In the genomic region with DNA sequence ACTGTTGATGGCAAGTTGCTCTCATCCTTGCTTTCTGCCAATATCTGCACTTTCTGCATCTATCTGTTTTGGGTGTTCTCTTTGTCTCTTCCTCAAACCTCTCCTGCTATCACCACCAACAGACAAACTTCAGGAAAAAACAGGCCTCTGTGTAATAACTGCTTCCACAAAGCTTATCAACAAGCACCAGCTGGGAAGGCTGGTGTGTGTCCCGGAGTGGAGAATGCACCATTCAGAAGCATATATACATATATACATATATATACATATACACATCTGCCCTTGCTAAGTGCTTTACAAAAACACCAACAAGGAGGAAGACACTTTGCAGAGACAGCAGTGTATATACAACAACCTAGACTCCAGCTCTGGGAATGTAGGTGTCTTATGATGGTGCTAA, we compare ENCODE assay signal across 43 mouse cellular contexts. TPM values are rescaled to one million over a fixed set of nuclear protein-coding genes. Genes with fewer than 3 reads are reported as not detected.
DNase-seq lines count a peak whose midpoint lies in the region; ATAC-seq and TF ChIP-seq lines count a peak whose summit lies in the region.
"Had no signal": no experiment of that assay in that cellular context is flagged by ENCODE, and none has a peak within 500 bp of the region (broad histone marks: within the 10 kb centered on the region; RNA-seq: fewer than 3 reads in every experiment).

No protein-coding gene starts in this region.

- H3K4me3 ChIP-seq in G1E (ENCODE audit: low read depth, low read length), result no peak overlapping the region
- H3K4me3 ChIP-seq in liver, embryonic 11.5 days (ENCODE audit: low read depth, low read length), result no peak overlapping the region
- no peak overlapping the region for H3K4me3 ChIP-seq in liver, embryonic 16.5 days (ENCODE audit: low read depth, low read length)
- H3K4me3 ChIP-seq in lung, adult 2 months (replicated peaks; ENCODE audit: extremely low read depth, low read depth, low read length), result no peak overlapping the region
- H3K4me3 ChIP-seq: embryonic facial prominence, embryonic 13.5 days; erythroblast, embryonic 14.5 days; forebrain, embryonic 12.5 days; heart, embryonic 12.5 days; limb, embryonic 12.5 days; midbrain, embryonic 10.5 days had no signal

- H3K9me3 ChIP-seq in G1E (replicated peaks), result no peaks in the 10 kb centered on the region
- H3K9me3 ChIP-seq in liver, embryonic 11.5 days (ENCODE audit: control insufficient read depth, low read length), result no peaks in the 10 kb centered on the region
- H3K9me3 ChIP-seq in liver, embryonic 16.5 days (replicated peaks; ENCODE audit: control insufficient read depth, low read length), result no peaks in the 10 kb centered on the region
- H3K9me3 ChIP-seq: embryonic facial prominence, embryonic 13.5 days; forebrain, embryonic 12.5 days; heart, embryonic 12.5 days; limb, embryonic 12.5 days; midbrain, embryonic 10.5 days had no signal

- peaks cover 26% of the 10 kb centered on the region for H3K4me1 ChIP-seq in G1E (ENCODE audit: insufficient read depth, low read depth, low read length)
- H3K4me1 ChIP-seq in liver, embryonic 11.5 days (replicated peaks; ENCODE audit: control insufficient read depth, insufficient read depth, low read length), result peaks cover 14% of the 10 kb centered on the region
- H3K4me1 ChIP-seq in liver, embryonic 16.5 days (ENCODE audit: control insufficient read depth, low read depth, low read length), result peaks cover 15% of the 10 kb centered on the region
- H3K4me1 ChIP-seq in lung, adult 2 months (ENCODE audit: control insufficient read depth, insufficient read depth, low read length), result 0 out of 2 replicates have a peak, but pooled peaks cover 2% of the 10 kb centered on the region
- H3K4me1 ChIP-seq: embryonic facial prominence, embryonic 13.5 days; heart, embryonic 12.5 days; limb, embryonic 12.5 days had no signal

- TF ChIP-seq POLR2A in lung, adult 2 months (IDR thresholded peaks at IDR 0.05; ENCODE audit: borderline replicate concordance, extremely low read depth, low read depth, low read length), result no peak

- no peaks in the 10 kb centered on the region for H3K27me3 ChIP-seq in G1E (ENCODE audit: insufficient read depth, low read length)
- H3K27me3 ChIP-seq in liver, embryonic 11.5 days (replicated peaks; ENCODE audit: control insufficient read depth, insufficient read depth, low read length), result no peaks in the 10 kb centered on the region
- no peaks in the 10 kb centered on the region for H3K27me3 ChIP-seq in liver, embryonic 16.5 days (ENCODE audit: control insufficient read depth, insufficient read depth, low read depth, low read length)
- H3K27me3 ChIP-seq: CH12.LX; embryonic facial prominence, embryonic 13.5 days; forebrain, embryonic 12.5 days; heart, embryonic 12.5 days; limb, embryonic 12.5 days had no signal

- no peak overlapping the region for H3K4me2 ChIP-seq in liver, embryonic 11.5 days
- H3K4me2 ChIP-seq in liver, embryonic 16.5 days (ENCODE audit: low read depth, low read length), result no peak overlapping the region
- H3K4me2 ChIP-seq: embryonic facial prominence, embryonic 13.5 days; forebrain, embryonic 12.5 days; heart, embryonic 12.5 days; hindbrain, embryonic 14.5 days; limb, embryonic 12.5 days had no signal

- peak; percentile 45 for ATAC-seq in G1E (ENCODE audit: extremely low read depth, insufficient number of reproducible peaks, low FRiP score, poor library complexity, severe bottlenecking)
- ATAC-seq in liver, embryonic 11.5 days (replicated peaks; ENCODE audit: low FRiP score), result peak; percentile 84
- ATAC-seq in liver, embryonic 16.5 days (ENCODE audit: low read depth), result peak; percentile 81
- ATAC-seq: midbrain, embryonic 16.5 days had no signal

- TF ChIP-seq CTCF in G1E (IDR thresholded peaks at IDR 0.05; ENCODE audit: low read depth, low read length), result no peak
- no peak for TF ChIP-seq CTCF in lung, adult 2 months (IDR thresholded peaks at IDR 0.05; ENCODE audit: insufficient read depth, low read length)

- no peak overlapping the region for H3K9ac ChIP-seq in liver, embryonic 11.5 days (ENCODE audit: low read depth, low read length)
- H3K9ac ChIP-seq in liver, embryonic 16.5 days (ENCODE audit: low read depth, low read length), result no peak overlapping the region
- H3K9ac ChIP-seq: embryonic facial prominence, embryonic 13.5 days; forebrain, embryonic 12.5 days; heart, embryonic 12.5 days; hindbrain, embryonic 14.5 days; limb, embryonic 12.5 days had no signal

- H3K27ac ChIP-seq in liver, embryonic 11.5 days (ENCODE audit: low read depth, low read length), result no peak overlapping the region
- H3K27ac ChIP-seq in liver, embryonic 16.5 days (ENCODE audit: low read length), result no peak overlapping the region; the same call in 1 of the 2 replicates
- H3K27ac ChIP-seq: embryonic facial prominence, embryonic 13.5 days; forebrain, embryonic 12.5 days; hindbrain, embryonic 14.5 days; limb, embryonic 12.5 days; macrophage; midbrain, embryonic 10.5 days had no signal

- H3K36me3 ChIP-seq in G1E (replicated peaks), result peaks cover 74% of the 10 kb centered on the region
- 0 out of 2 replicates have a peak, but pooled peaks cover 3% of the 10 kb centered on the region for H3K36me3 ChIP-seq in liver, embryonic 11.5 days (ENCODE audit: control insufficient read depth, insufficient read depth, low read length)
- no peaks in the 10 kb centered on the region for H3K36me3 ChIP-seq in liver, embryonic 16.5 days (ENCODE audit: control insufficient read depth, insufficient read depth)

- 43% methylated on average over 1 of the region's 1 CpGs for WGBS in liver, embryonic 11.5 days
- 28% methylated on average over 1 of the region's 1 CpGs for whole genome bisulfite sequencing in liver, embryonic 16.5 days (ENCODE audit: insufficient replicate concordance)
- 74% methylated on average over 1 of the region's 1 CpGs for WGBS in lung, adult 2 months

- DNase-seq in G1E (ENCODE audit: low spot score), result no peak
- DNase-seq in c-Kit-positive CD71-positive TER-119-positive erythroid progenitor cells, embryonic 14.5 days (ENCODE audit: low spot score), result peak; percentile 69
- DNase-seq in liver, embryonic 11.5 days (ENCODE audit: low spot score), result no peak
- DNase-seq in adrenal gland, postnatal 36 days, result no peak
- DNase-seq in gastrocnemius, adult 8-10 months (ENCODE audit: low spot score in 2 of 2), result no peak
- no peak for DNase-seq in lung, adult 2 months
- DNase-seq in spleen, postnatal 4 days (ENCODE audit: low spot score in 2 of 2), result no peak
- DNase-seq: adrenal gland, postnatal 25 days; cerebellum, adult 11 months; cerebellum, adult 9-10 months; cerebellum, postnatal 36 days; gastrocnemius, postnatal 36 days; heart, adult 18-20 months; kidney, adult 11 months; kidney, postnatal 14 days; lung, adult 18-20 months; lung, postnatal 10 days; right cerebral cortex, adult 18-20 months; right cerebral cortex, postnatal 4 days had no signal

RNA-seq across cellular contexts. Expression of a gene that starts 16.5 kb away (rescaled TPM):
- not detected in 2 replicates for total RNA-seq in G1E (2014; fragmentation: Nextera tagmentation)
- total RNA-seq in G1E (2017), result 0.33 TPM in 1 of 2 replicates, not detected in the other
- polyA plus RNA-seq in G1E (2012), result not detected in 2 replicates
- polyA plus RNA-seq in liver, embryonic 11.5 days (2014; fragmentation: Nextera tagmentation; extraction: Ambion mirVana), result 0.62 and 1.3 TPM in 2 replicates
- polyA plus RNA-seq in liver, embryonic 16.5 days (2015; fragmentation: Nextera tagmentation; extraction: Ambion mirVana), result 141 and 169 TPM in 2 replicates
- under 1 TPM in 1 of 2 experiments, not detected in 1; 0.56 TPM for total RNA-seq in adrenal gland, postnatal 36 days (2021)
- 1 to 10 TPM in 1 of 4 experiments, not detected in 3; 1.3 TPM for total RNA-seq in gastrocnemius, adult 8-10 months (2022)
- 0.52 and 0.69 TPM in 2 replicates for polyA plus RNA-seq in lung, adult 2 months (2012; rRNA removed)
- total RNA-seq: adrenal gland, postnatal 25 days; CH12.LX; ES-E14; gastrocnemius, postnatal 36 days; heart, adult 18-20 months; hematopoietic stem cell, adult 5-6 weeks; left cerebral cortex, adult 18-20 months; left cerebral cortex, postnatal 25 days; neutrophil, adult 5-6 weeks had no signal
- polyA plus RNA-seq: C2C12; embryonic facial prominence, embryonic 13.5 days; erythroblast, embryonic 14.5 days; forebrain, embryonic 12.5 days; heart, embryonic 12.5 days; heart, postnatal 0 days; hindbrain, embryonic 14.5 days; limb, embryonic 12.5 days; macrophage; midbrain, embryonic 10.5 days; neural tube, embryonic 11.5 days had no signal

RNA-seq across cellular contexts. Expression of a gene that starts 46.6 kb away (rescaled TPM):
- not detected in 2 replicates for total RNA-seq in G1E (2014; fragmentation: Nextera tagmentation)
- not detected in 2 replicates for total RNA-seq in G1E (2017)
- not detected in 2 replicates for polyA plus RNA-seq in G1E (2012)
- polyA plus RNA-seq in liver, embryonic 11.5 days (2014; fragmentation: Nextera tagmentation; extraction: Ambion mirVana), result not detected in 2 replicates
- polyA plus RNA-seq in liver, embryonic 16.5 days (2015; fragmentation: Nextera tagmentation; extraction: Ambion mirVana), result 0.07 and 0.11 TPM in 2 replicates
- total RNA-seq in adrenal gland, postnatal 36 days (2021), result not detected
- total RNA-seq in gastrocnemius, adult 8-10 months (2022), result not detected
- 0.09 TPM in 1 of 2 replicates, not detected in the other for polyA plus RNA-seq in lung, adult 2 months (2012; rRNA removed)
- total RNA-seq: adrenal gland, postnatal 25 days; CH12.LX; ES-E14; gastrocnemius, postnatal 36 days; heart, adult 18-20 months; hematopoietic stem cell, adult 5-6 weeks; layer of hippocampus, postnatal 10 days; left cerebral cortex, adult 18-20 months; left cerebral cortex, postnatal 25 days; neutrophil, adult 5-6 weeks had no signal
- polyA plus RNA-seq: C2C12; embryonic facial prominence, embryonic 13.5 days; erythroblast, embryonic 14.5 days; forebrain, embryonic 12.5 days; heart, embryonic 12.5 days; heart, postnatal 0 days; hindbrain, embryonic 14.5 days; kidney, embryonic 14.5 days; limb, embryonic 12.5 days; macrophage; midbrain, embryonic 10.5 days; midbrain, embryonic 16.5 days; neural tube, embryonic 11.5 days; spleen, adult 2 months; stomach, embryonic 14.5 days; testis, adult 2 months had no signal

Comparison
In these comparisons a context has a peak if more than half of its experiments do, and no peak if none do; other contexts are left out.
1. RNA of a gene that starts 16.5 kb away (polyA plus RNA-seq): 141 to 169 TPM in liver, embryonic 16.5 days; 0.62 to 1.3 TPM in liver, embryonic 11.5 days, 0.52 to 0.69 TPM in lung, adult 2 months and not detected in G1E; every median in the first group is over 10 times any median in the second.
2. Peak in every context shown above with its lines, with median percentiles within 50 percentile points of each other: ATAC-seq.